Mouse (Mus musculus): Measurements from ENCODE around the gene Ncor2.

- TF ChIP-seq POLR2A (IDR thresholded peaks at IDR 0.05; ENCODE audit: low read depth, low read length): no peak
- TF ChIP-seq CTCF (IDR thresholded peaks at IDR 0.05; ENCODE audit: extremely low read depth, insufficient read length, insufficient replicate concordance, low read depth, low read length): no peak
Observed at GRCm38 (mm10) chr5:124986222-124986621, 192.8 kb downstream of the Ncor2 start.
